Mouse (Mus musculus) liver, adult 2 months (tissue): ENCODE data around the gene Tmem184a.
A peak's percentile ranks its signal among the peaks of the same experiment; 100 is the strongest.

Experiments used
- CTCF ChIP-seq: fragments of 200-500 bp; IDR thresholded peaks from 2 replicates; pipeline ENCODE4 v1.5.1; 2011; ENCODE audit warnings: low read depth, low read length, control low read depth
- POLR2A ChIP-seq: fragments of 200-500 bp; IDR thresholded peaks from 2 replicates; pipeline ENCODE4 v1.6.1; 2011; ENCODE audit warnings: low read length, control low read depth; ENCODE audit not compliant: insufficient read depth; ENCODE audit errors: extremely low read depth

- TF ChIP-seq POLR2A (0 out of 2 replicates have a peak, but pooled peaks have one; percentile 10), CTCF (no peak; the same call in 1 of the 2 replicates)
Observed at GRCm38 (mm10) chr5:139813963-139814381, 5.7 kb downstream of the Tmem184a start.
